Mouse (Mus musculus): ENCODE data around the gene Ehmt2. TPM values are rescaled to one million over a fixed set of nuclear protein-coding genes. Genes with fewer than 3 reads are reported as not detected.
"Not testable (repeated sequence)": the region's sequence is repeated elsewhere in the genome, so short reads cannot be mapped to it uniquely, and the experiment has no call there.

Ehmt2 gene
- polyA plus RNA-seq, 1 experiment from 2014 or later = 35.2 TPM

DNA sequence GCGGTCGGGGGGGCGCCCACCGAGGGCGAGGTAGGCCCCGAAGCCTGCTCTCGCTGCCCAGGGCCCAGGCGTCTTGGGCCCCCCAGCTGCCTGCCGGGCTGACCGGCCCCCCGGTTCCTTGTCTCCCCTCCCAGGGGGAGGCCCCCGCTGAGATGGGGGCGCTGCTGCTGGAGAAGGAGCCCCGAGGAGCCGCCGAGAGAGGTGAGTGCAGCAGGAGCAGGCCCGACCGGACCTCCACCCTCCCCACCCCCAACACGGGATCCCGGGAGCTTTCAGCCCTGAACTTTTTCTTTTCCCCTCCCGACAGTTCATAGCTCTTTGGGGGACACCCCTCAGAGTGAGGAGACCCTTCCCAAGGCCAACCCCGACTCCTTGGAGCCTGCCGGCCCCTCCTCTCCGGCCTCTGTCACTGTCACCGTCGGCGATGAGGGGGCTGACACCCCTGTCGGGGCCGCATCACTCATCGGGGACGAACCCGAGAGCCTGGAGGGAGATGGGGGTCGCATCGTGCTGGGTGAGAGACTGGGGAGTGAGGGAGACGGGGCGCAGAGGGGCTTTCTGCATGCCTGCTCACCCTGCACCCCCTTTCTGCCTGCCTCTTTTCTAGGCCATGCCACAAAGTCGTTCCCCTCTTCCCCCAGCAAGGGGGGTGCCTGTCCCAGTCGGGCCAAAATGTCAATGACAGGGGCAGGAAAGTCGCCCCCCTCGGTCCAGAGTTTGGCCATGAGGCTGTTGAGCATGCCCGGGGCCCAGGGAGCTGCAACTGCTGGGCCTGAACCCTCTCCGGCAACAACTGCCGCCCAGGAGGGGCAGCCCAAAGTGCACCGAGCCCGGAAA lies 1.0 kb downstream of the Ehmt2 start:
- Histone ChIP-seq H3K36me3 (ENCODE audit: control insufficient read depth, insufficient read depth, low read length) (peaks cover 40% of the 10 kb centered on the region), H3K9me3 (ENCODE audit: control insufficient read depth, low read length) (no peaks in the 10 kb centered on the region), H3K4me3 (ENCODE audit: control insufficient read depth in 1 of 2, insufficient read depth in 1 of 2, low read depth in 1 of 2, low read length in 2 of 2) (peak overlapping the region; percentile 64 to 71), H3K4me2 (ENCODE audit: low read length) (peak overlapping the region; percentile 92), H3K4me1 (ENCODE audit: control insufficient read depth in 2 of 2, insufficient read depth in 2 of 2, low read length in 2 of 2) (peaks cover 4 to 29% of the 10 kb centered on the region in 2 experiments), H3K9ac (ENCODE audit: low read length) (peak overlapping the region; percentile 94), H3K27ac (replicated peaks in 1 of 2; ENCODE audit: control insufficient read depth in 1 of 2, insufficient read depth in 1 of 2, low read depth in 2 of 2, low read length in 2 of 2) (peak overlapping the region; percentile 24 to 94), H3K27me3 (ENCODE audit: control insufficient read depth, insufficient read depth, low read length) (no peaks in the 10 kb centered on the region)
- under 1% methylated on average over 37 of the region's 45 CpGs for WGBS
- no peak for ATAC-seq (ENCODE audit: insufficient number of reproducible peaks, insufficient read depth, low FRiP score, low read depth)

DNA sequence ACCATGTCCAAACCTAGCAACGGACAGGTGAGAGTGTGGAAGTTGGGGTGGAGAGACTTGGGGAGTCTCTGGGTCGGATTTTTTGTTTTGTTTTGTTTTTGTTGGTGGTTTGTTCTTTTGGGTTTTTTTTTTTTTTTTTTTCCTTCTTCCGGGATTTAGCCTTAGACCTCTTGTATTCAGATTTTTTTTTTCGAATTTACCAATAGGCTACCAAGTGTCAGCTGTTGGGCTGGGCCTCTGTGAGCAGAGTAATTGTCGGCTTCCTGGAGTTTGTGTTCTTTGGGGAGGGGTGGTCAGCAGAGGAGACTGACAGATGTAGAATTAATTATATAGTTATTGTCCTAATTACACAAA lies 1.6 kb downstream of the Ehmt2 start:
- peaks cover 4 to 29% of the 10 kb centered on the region in 2 experiments for H3K4me1 ChIP-seq (ENCODE audit: control insufficient read depth in 2 of 2, insufficient read depth in 2 of 2, low read length in 2 of 2)
- WGBS = 5% methylated on average over 5 of the region's 5 CpGs
- peak overlapping the region; percentile 64 to 71 for H3K4me3 ChIP-seq (ENCODE audit: control insufficient read depth in 1 of 2, insufficient read depth in 1 of 2, low read depth in 1 of 2, low read length in 2 of 2)
- ATAC-seq (ENCODE audit: insufficient number of reproducible peaks, insufficient read depth, low FRiP score, low read depth) = no peak
- peak overlapping the region; percentile 92 for H3K4me2 ChIP-seq (ENCODE audit: low read length)
- H3K27me3 ChIP-seq (ENCODE audit: control insufficient read depth, insufficient read depth, low read length) = no peaks in the 10 kb centered on the region
- H3K36me3 ChIP-seq (ENCODE audit: control insufficient read depth, insufficient read depth, low read length) = peaks cover 46% of the 10 kb centered on the region
- peak overlapping the region; percentile 24 to 94 for H3K27ac ChIP-seq (replicated peaks in 1 of 2; ENCODE audit: control insufficient read depth in 1 of 2, insufficient read depth in 1 of 2, low read depth in 2 of 2, low read length in 2 of 2)
- H3K9ac ChIP-seq (ENCODE audit: low read length) = peak overlapping the region; percentile 94
- no peaks in the 10 kb centered on the region for H3K9me3 ChIP-seq (ENCODE audit: control insufficient read depth, low read length)

DNA sequence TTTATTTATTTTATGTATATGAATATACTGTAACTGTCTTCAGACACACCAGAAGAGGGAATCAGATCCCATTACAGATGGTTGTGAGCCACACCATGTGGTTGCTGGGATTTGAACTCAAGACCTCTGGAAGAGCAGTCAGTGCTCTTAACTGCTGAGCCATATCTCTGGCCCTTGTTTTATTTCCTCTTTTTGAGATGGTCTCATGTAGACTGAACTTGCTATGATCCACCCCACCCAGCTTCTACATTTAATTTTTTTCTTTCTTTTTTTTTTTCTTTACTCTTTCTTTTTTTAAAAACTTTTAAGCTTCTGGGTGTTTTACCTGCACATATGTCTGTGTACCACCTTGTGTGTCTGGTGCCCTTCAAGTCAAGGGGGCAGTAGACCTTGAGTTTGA lies 2.6 kb downstream of the Ehmt2 start:
- Histone ChIP-seq H3K36me3 (ENCODE audit: control insufficient read depth, insufficient read depth, low read length) (peaks cover 55% of the 10 kb centered on the region), H3K4me1 (ENCODE audit: control insufficient read depth in 2 of 2, insufficient read depth in 2 of 2, low read length in 2 of 2) (peaks cover 4 to 22% of the 10 kb centered on the region in 2 experiments)
- not testable (repeated sequence) for H3K27ac ChIP-seq (replicated peaks in 1 of 2; ENCODE audit: control insufficient read depth in 1 of 2, insufficient read depth in 1 of 2, low read depth in 2 of 2, low read length in 2 of 2); ATAC-seq (ENCODE audit: insufficient number of reproducible peaks, insufficient read depth, low FRiP score, low read depth); H3K9me3 ChIP-seq (ENCODE audit: control insufficient read depth, low read length); H3K4me2 ChIP-seq (ENCODE audit: low read length); H3K4me3 ChIP-seq (ENCODE audit: control insufficient read depth in 1 of 2, insufficient read depth in 1 of 2, low read depth in 1 of 2, low read length in 2 of 2); H3K9ac ChIP-seq (ENCODE audit: low read length); H3K27me3 ChIP-seq (ENCODE audit: control insufficient read depth, insufficient read depth, low read length)

DNA sequence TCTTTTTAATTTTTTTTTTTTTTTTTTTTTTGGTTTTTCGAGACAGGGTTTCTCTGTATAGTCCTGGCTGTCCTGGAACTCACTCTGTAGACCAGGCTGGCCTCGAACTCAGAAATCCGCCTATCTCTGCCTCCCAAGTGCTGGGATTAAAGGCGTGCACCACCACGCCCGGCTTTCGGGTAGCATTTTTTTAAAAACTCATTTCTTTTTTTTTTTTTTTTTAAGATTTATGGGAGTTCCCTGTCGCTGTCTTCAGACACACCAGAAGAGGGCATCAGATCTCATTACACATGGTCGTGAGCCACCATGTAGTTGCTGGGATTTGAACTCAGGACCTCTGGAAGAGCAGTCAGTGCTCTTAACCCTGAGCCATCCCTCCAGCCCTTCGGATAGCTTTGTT lies 3.7 kb downstream of the Ehmt2 start:
- H3K4me3 ChIP-seq (ENCODE audit: control insufficient read depth in 1 of 2, insufficient read depth in 1 of 2, low read depth in 1 of 2, low read length in 2 of 2); H3K27me3 ChIP-seq (ENCODE audit: control insufficient read depth, insufficient read depth, low read length); H3K9me3 ChIP-seq (ENCODE audit: control insufficient read depth, low read length); H3K4me2 ChIP-seq (ENCODE audit: low read length); H3K9ac ChIP-seq (ENCODE audit: low read length); H3K27ac ChIP-seq (replicated peaks in 1 of 2; ENCODE audit: control insufficient read depth in 1 of 2, insufficient read depth in 1 of 2, low read depth in 2 of 2, low read length in 2 of 2); ATAC-seq (ENCODE audit: insufficient number of reproducible peaks, insufficient read depth, low FRiP score, low read depth): not testable (repeated sequence)
- Histone ChIP-seq H3K36me3 (ENCODE audit: control insufficient read depth, insufficient read depth, low read length) (peaks cover 61% of the 10 kb centered on the region), H3K4me1 (ENCODE audit: control insufficient read depth in 2 of 2, insufficient read depth in 2 of 2, low read length in 2 of 2) (peaks cover 3 to 15% of the 10 kb centered on the region in 2 experiments)
- 92% methylated on average over 9 of the region's 10 CpGs for WGBS

DNA sequence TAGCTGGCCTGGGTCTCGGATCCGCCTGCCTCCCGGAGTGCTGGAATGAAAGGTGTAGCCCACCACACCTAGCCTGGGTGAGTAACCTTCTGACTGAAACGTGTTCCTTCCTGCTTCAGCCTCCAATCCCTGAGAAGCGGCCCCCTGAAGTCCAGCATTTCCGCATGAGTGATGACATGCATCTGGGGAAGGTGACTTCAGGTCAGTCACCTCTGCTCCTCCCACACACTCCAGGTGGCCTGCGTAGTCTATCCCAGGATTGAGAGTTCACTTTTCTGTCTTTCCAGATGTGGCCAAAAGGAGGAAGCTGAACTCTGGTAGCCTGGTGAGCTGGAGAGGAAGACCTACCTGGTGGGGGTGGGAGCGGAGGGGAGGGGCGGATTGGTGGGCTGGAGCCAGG lies 4.6 kb downstream of the Ehmt2 start:
- no peaks in the 10 kb centered on the region for H3K9me3 ChIP-seq (ENCODE audit: control insufficient read depth, low read length)
- 93% methylated on average over 9 of the region's 9 CpGs for WGBS
- peaks cover 0 to 6% of the 10 kb centered on the region in 2 experiments; a peak in 2 of 4 replicates for H3K4me1 ChIP-seq (ENCODE audit: control insufficient read depth in 2 of 2, insufficient read depth in 2 of 2, low read length in 2 of 2)
- H3K27ac ChIP-seq (replicated peaks in 1 of 2; ENCODE audit: control insufficient read depth in 1 of 2, insufficient read depth in 1 of 2, low read depth in 2 of 2, low read length in 2 of 2) = no peak overlapping the region
- H3K27me3 ChIP-seq (ENCODE audit: control insufficient read depth, insufficient read depth, low read length) = no peaks in the 10 kb centered on the region
- no peak for ATAC-seq (ENCODE audit: insufficient number of reproducible peaks, insufficient read depth, low FRiP score, low read depth)
- H3K4me2 ChIP-seq (ENCODE audit: low read length) = no peak overlapping the region
- no peak overlapping the region for H3K4me3 ChIP-seq (ENCODE audit: control insufficient read depth in 1 of 2, insufficient read depth in 1 of 2, low read depth in 1 of 2, low read length in 2 of 2)
- H3K9ac ChIP-seq (ENCODE audit: low read length) = no peak overlapping the region
- peaks cover 70% of the 10 kb centered on the region for H3K36me3 ChIP-seq (ENCODE audit: control insufficient read depth, insufficient read depth, low read length)

DNA sequence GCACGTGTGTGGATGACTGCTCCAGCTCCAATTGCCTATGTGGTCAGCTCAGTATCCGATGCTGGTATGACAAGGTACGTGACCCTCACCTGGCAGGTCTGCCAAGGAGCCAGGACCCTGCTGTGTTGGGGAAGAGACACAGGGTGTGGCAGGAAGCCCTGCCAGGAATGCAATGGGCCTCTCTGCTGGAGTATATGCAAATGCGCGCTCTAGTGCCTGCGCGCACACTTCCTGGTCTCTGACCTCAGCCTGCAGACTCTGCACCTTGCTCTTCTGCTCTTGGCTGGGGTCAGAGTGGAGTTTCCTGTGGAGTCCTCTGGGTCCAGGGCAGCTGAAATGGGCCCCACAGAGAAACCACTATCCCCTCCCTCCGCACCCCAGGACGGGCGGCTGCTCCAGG lies 12.7 kb downstream of the Ehmt2 start:
- Histone ChIP-seq H3K9me3 (ENCODE audit: control insufficient read depth, low read length) (no peaks in the 10 kb centered on the region), H3K36me3 (ENCODE audit: control insufficient read depth, insufficient read depth, low read length) (peaks cover 81% of the 10 kb centered on the region), H3K4me3 (ENCODE audit: control insufficient read depth in 1 of 2, insufficient read depth in 1 of 2, low read depth in 1 of 2, low read length in 2 of 2) (no peak overlapping the region), H3K27ac (replicated peaks in 1 of 2; ENCODE audit: control insufficient read depth in 1 of 2, insufficient read depth in 1 of 2, low read depth in 2 of 2, low read length in 2 of 2) (no peak overlapping the region), H3K9ac (ENCODE audit: low read length) (no peak overlapping the region), H3K4me1 (ENCODE audit: control insufficient read depth in 2 of 2, insufficient read depth in 2 of 2, low read length in 2 of 2) (peaks cover 3 to 4% of the 10 kb centered on the region in 2 experiments; a peak in 1 of 4 replicates), H3K27me3 (ENCODE audit: control insufficient read depth, insufficient read depth, low read length) (no peaks in the 10 kb centered on the region), H3K4me2 (ENCODE audit: low read length) (no peak overlapping the region)
- 89% methylated on average over 10 of the region's 10 CpGs for WGBS
- ATAC-seq (ENCODE audit: insufficient number of reproducible peaks, insufficient read depth, low FRiP score, low read depth) = no peak

DNA sequence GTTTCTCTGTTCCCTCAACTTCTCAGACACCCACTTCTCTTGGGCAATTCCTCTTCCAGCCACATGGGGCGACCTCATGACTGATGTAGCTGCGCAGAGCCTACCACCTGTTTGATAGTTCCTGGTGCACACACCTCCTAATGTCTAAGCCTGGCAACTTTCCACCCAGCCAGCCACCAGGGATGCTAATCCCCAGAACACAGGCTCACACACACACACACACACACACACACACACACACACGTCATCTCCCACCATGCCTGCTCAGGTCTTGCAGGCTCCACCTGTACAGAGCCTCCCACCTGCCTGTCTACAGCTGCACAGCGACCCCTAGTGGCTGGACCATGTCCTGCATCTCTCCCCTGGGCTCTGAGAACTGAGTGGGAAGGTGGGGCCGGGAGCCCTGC lies 13.7 kb downstream of the Ehmt2 start:
- no peak for ATAC-seq (ENCODE audit: insufficient number of reproducible peaks, insufficient read depth, low FRiP score, low read depth)
- Histone ChIP-seq H3K4me2 (ENCODE audit: low read length) (no peak overlapping the region), H3K4me1 (ENCODE audit: control insufficient read depth in 2 of 2, insufficient read depth in 2 of 2, low read length in 2 of 2) (peaks cover 3 to 4% of the 10 kb centered on the region in 2 experiments; a peak in 1 of 4 replicates), H3K4me3 (ENCODE audit: control insufficient read depth in 1 of 2, insufficient read depth in 1 of 2, low read depth in 1 of 2, low read length in 2 of 2) (no peak overlapping the region), H3K27me3 (ENCODE audit: control insufficient read depth, insufficient read depth, low read length) (no peaks in the 10 kb centered on the region), H3K9ac (ENCODE audit: low read length) (no peak overlapping the region), H3K9me3 (ENCODE audit: control insufficient read depth, low read length) (no peaks in the 10 kb centered on the region), H3K36me3 (ENCODE audit: control insufficient read depth, insufficient read depth, low read length) (peaks cover 71% of the 10 kb centered on the region), H3K27ac (replicated peaks in 1 of 2; ENCODE audit: control insufficient read depth in 1 of 2, insufficient read depth in 1 of 2, low read depth in 2 of 2, low read length in 2 of 2) (no peak overlapping the region)
- 49% methylated on average over 5 of the region's 5 CpGs for WGBS
